Mouse (Mus musculus) spleen, postnatal 14 days (tissue): ENCODE measurements around the gene Gabra1.

ENCODE experiments used
- DNase-seq, 2 experiments: peaks; one replicate each; pipeline ENCODE4 v3.0.0; 2021 to 2022; ENCODE audit warnings: low spot score in 2 of 2

Gabra1 gene

DNA sequence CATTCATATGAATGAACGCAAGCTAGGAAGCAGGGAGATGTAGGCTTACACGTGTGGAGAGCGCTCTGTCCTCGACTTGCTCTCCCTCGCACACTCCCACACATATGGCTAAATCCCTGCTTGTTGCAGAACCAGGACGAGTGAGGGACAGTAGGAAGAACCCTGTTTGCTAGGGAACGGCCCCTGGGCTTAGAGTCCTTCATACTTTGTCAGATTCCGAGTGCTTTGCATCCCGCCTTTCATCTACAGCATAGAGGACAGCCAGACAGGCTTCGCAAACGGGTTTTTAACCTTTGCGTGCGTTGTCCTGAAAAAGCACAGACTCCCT, at the start of gene Gabra1:
Gabra1 (minus strand) TSS at position 106 of the 328 bp plus-strand sequence.
- no peak for DNase-seq

DNA sequence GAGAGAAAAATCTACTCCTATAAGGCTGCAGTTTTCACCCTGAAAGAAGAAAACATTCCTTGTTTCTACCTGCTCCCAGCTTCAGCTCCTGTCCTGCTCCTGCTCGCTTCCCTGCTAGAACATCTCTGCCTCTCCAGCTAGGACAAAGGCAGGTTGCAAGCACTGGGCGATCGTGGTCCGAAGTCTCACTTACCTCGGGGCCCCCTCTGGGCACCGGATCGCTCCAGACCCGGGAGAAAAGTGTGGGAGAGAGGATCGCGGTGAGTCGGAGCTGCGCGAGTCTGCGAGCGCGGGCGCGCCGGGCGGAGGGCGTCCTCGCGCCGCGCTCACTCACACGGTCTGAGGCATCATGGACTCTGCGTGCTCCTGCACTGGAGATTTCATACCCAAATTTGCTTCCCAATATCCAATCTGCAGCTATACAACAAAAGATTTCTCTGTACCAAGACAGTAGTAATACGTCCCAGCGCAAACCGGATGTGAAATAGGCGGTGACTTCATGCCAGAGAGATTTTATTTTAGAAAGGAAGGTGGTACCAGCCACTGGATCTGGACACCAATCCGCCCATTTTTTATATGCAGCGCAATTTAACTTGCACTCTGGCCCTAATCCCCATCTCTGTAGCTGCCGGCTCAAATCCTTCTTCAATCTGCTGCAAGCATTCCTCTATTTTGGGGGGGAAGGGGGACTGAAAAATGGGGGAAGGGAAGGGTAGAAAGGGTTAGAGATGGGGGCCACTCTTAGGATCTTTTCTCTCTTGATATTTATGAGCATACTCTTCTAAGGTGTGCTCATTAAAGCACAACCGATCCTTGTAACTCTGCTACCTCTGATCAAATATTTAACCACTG, 531 bp downstream of the Gabra1 start:
- no peak for DNase-seq

DNA sequence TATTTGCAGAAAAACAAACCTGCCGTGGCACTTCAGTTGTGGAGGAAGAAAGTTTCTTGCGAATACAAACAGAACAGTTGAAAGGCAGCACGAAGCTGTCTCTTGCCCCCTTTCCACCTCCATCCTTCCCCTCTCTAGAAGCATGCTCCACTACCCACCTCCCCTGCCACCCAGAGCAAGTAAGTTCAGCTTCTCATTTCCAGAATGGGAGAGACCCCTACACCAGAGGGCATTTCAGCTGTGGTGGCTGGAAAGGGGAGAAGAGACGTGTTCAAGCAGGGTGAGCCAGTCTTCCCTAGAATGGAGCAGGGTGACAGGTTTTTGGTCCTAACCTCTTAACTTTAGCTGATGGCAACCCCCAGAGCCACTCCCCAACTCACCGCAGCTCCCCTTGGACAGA, 1.3 kb downstream of the Gabra1 start:
- no peak for DNase-seq

DNA sequence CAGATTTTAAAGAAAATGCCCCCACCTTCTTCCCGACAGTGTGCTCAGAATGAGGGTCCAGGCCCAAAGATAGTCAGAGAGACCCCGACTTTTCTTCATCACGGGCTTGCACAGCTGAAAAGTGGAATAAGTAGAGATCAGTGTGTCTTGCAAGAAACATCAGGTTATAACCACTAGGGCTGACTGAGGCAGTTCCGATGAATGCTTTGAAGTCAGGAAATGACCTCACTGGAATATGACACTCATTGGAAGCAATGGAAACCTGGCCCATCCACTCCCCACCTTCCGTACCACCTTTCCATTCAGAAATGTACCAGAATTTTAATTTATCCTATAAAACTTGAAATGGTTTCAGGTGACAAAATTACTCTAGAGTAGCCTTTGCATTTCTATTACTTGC, 3.2 kb downstream of the Gabra1 start:
- no peak for DNase-seq

DNA sequence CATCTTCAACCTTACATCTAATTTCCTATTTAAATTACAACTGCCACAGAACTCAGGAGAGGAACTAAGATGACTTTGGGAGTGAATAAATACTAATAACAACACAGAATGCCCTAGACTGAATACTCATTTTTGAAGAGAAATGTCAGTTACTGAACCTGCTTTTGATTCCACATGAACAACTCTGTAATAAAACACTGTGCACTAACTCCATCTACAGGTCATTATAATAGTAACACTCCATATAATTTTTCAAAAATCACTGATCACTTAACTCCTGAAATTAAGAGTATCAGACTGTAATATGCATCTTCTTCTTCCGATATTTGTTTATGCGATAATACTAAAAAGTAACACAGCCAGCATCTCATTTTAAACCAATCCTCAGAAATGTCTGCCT, 4.4 kb downstream of the Gabra1 start:
- no peak for DNase-seq

DNA sequence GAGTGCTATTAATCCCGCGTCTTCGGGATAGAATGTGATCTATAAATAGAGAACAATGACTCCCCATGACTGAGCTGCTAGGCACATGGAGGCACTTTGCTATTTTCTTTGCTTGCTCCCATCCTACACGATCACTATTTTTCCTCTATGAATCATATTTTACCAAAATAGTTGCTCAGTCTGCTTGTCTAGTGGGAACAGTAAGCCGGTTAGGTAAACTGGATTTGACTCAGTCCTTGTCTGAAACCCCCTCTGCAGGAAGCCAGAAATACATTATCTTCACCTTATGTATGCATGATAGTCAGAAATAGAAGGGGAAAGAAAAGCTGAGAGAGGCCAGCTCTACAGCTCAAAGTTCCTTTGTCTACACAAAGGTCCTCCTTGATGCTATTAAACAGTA, 31.3 kb downstream of the Gabra1 start:
- no peak for DNase-seq

DNA sequence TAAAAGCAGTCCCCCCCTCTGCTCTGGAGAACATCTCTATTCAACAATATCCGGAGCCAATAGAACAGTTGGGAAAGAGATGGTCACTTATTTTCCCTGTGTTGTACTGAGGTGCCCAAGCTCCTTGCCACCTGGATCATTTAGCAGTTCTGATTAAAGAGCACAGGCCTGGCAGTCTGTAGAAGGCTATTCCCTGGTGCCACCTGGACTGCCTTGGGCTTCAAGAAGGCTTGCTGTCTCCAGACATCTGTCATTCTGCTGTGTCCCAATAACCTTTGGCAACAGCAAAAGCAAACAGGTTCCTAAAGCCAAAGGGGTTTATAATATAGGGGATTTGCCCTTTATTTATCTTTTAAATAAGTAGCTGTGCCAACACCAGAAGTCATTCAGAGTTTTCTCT, 65.8 kb downstream of the Gabra1 start:
- DNase-seq = no peak

DNA sequence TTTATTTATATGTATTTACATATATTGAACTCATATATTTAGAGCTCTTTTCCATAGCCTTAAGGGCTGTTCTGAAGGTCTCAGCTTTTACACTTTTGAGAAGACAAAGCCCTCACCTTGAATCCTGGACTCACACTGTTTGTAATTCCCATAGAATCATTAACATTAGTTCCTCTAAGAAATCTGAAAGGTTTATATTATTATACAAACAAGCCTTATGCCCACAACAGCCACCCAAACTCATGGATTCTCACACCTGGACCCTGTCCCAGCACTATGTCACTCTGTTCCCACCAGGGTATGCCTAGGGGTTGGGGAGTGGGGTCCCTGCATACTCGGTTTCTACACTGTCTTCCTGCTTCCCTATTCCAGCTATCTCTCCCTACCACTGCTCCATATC, 72.7 kb downstream of the Gabra1 start:
- no peak for DNase-seq

DNA sequence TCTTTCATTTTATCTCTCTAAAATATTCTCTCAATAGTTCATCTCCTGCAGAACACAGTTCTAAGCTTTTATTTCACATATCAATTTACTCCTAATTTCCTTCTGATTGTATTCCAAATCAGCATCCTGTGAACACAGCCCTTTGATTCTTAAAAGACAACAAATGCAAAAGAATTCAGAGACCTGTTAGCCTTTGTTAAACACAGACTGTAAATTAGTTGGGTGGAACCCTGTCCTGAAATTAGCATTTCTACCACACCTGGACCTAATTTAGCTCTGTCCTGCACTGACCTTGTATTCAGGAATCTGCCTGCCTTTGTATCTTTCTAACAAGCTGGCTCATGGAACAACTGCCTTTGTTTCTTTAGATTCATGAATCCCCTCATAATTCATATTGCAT, 73.1 kb downstream of the Gabra1 start:
- no peak for DNase-seq

DNA sequence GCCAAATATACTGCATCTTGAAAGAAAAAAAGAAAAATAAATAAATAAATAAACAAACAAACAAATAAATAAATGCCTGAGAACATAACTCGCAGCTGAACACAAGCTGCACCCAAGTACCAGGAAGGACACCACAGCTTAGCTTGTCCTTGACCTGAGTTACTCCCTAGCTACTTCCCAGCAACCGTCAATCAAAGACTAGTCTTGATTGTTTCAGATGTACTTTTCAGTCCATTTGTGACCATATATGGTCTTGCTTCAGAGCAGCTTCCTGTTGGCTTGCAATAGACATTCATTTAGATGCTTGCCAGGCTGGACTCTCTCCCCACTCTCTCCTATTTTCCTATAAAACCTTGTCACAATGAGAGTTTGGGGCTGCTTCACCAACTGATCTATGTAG, 87.2 kb downstream of the Gabra1 start:
- no peak for DNase-seq
